Mouse (Mus musculus) erythroblast, adult 5-6 weeks (primary cell): ENCODE results near the gene Msmo1. TPM values are rescaled to one million over a fixed set of nuclear protein-coding genes. Genes with fewer than 3 reads are reported as not detected.

Source experiments
- ATAC-seq: replicated peaks from 2 replicates; pipeline ENCODE4 v1.8.0; 2016; ENCODE audit warnings: moderate number of reproducible peaks, mild to moderate bottlenecking, moderate TSS enrichment, inconsistent platforms; ENCODE audit not compliant: poor library complexity, low FRiP score, severe bottlenecking
- total RNA-seq, 2 experiments: library from RNA; stranded (forward) in 1 of 2; stranded (reverse) in 1 of 2; fragments of 150-400 nt in 1 of 2; fragments of 200-764, 138-1000 nt in 1 of 2; gene quantifications; 2 replicates each; pipeline versions ENCODE4 v1.2.3 to v1.2.4; 2015 to 2017; ENCODE audit warnings: low replicate concordance in 2 of 2

The Msmo1 gene
- total RNA-seq (2015; ENCODE audit: low replicate concordance) (15.8 and 21.9 TPM in 2 replicates), total RNA-seq (2017; ENCODE audit: low replicate concordance) (12.1 and 18.7 TPM in 2 replicates)

- peak; percentile 99 for ATAC-seq
Measured at GRCm38 (mm10) chr8:64733271-64733943, at the start of gene Msmo1. TSS of gene Msmo1 (minus strand) at chr8:64733792.

GRCm38 (mm10) chr8:64781947-64782346 is 48.4 kb upstream of the Msmo1 start:
- no peak for ATAC-seq

- ATAC-seq = no peak
Measured at GRCm38 (mm10) chr8:64777925-64778324, 44.3 kb upstream of the Msmo1 start.

GRCm38 (mm10) chr8:64774136-64774535 is 40.5 kb upstream of the Msmo1 start:
- no peak for ATAC-seq

- ATAC-seq = no peak
Measured at GRCm38 (mm10) chr8:64770814-64771213, 37.2 kb upstream of the Msmo1 start.

GRCm38 (mm10) chr8:64769586-64769985 is 36.0 kb upstream of the Msmo1 start:
- no peak for ATAC-seq

- no peak for ATAC-seq
Measured at GRCm38 (mm10) chr8:64768645-64769044, 35.1 kb upstream of the Msmo1 start.

- ATAC-seq = no peak
Measured at GRCm38 (mm10) chr8:64767047-64767446, 33.5 kb upstream of the Msmo1 start.

- ATAC-seq = no peak
Measured at GRCm38 (mm10) chr8:64764075-64764474, 30.5 kb upstream of the Msmo1 start.

GRCm38 (mm10) chr8:64762751-64763150 is 29.2 kb upstream of the Msmo1 start:
- no peak for ATAC-seq

GRCm38 (mm10) chr8:64761430-64761829 is 27.8 kb upstream of the Msmo1 start:
- ATAC-seq = no peak

- no peak for ATAC-seq
Measured at GRCm38 (mm10) chr8:64757956-64758355, 24.4 kb upstream of the Msmo1 start.

- ATAC-seq = no peak
Measured at GRCm38 (mm10) chr8:64746215-64747058, 12.8 kb upstream of the Msmo1 start.

- ATAC-seq = no peak
Measured at GRCm38 (mm10) chr8:64740547-64741211, 7.1 kb upstream of the Msmo1 start.

- no peak for ATAC-seq
Measured at GRCm38 (mm10) chr8:64738916-64739315, 5.3 kb upstream of the Msmo1 start.

GRCm38 (mm10) chr8:64736767-64737323 is 3.3 kb upstream of the Msmo1 start:
- no peak for ATAC-seq

GRCm38 (mm10) chr8:64735161-64735560 is 1.6 kb upstream of the Msmo1 start:
- no peak for ATAC-seq

- ATAC-seq = no peak
Measured at GRCm38 (mm10) chr8:64732596-64732995, 996 bp downstream of the Msmo1 start.

GRCm38 (mm10) chr8:64728156-64728555 is 5.4 kb downstream of the Msmo1 start:
- ATAC-seq = no peak

- no peak for ATAC-seq
Measured at GRCm38 (mm10) chr8:64726190-64726695, 7.3 kb downstream of the Msmo1 start.
